Mouse (Mus musculus) macrophage (primary cell): ENCODE measurements around the gene Gse1. TPM values are rescaled to one million over a fixed set of nuclear protein-coding genes. Genes with fewer than 3 reads are reported as not detected.

ENCODE experiments used
- H3K27ac ChIP-seq: fragments of 350-480 bp; formaldehyde crosslinking; 2 replicates; pipeline ENCODE4 v1.9.0; 2021
- H3K36me3 ChIP-seq: fragments of 350-480 bp; formaldehyde crosslinking; 2 replicates; pipeline ENCODE4 v1.9.0; 2021; ENCODE audit errors: inconsistent target
- H3K4me3 ChIP-seq: fragments of 350-480 bp; formaldehyde crosslinking; 2 replicates; pipeline ENCODE4 v1.9.0; 2021; ENCODE audit errors: inconsistent target
- H3K79me2 ChIP-seq: fragments of 350-480 bp; formaldehyde crosslinking; 2 replicates; pipeline ENCODE4 v1.9.0; 2021; ENCODE audit errors: inconsistent target
- WGBS: methylation state at CpG from one replicate; pipeline ENCODE4 v1.1.7; 2026; ENCODE audit warnings: inconsistent platforms; ENCODE audit not compliant: missing documents; 5-methylcytosine and 5-hydroxymethylcytosine counted together
- polyA plus RNA-seq: library from polyadenylated mRNA; stranded (reverse); fragments of 250-400 nt; gene quantifications from 3 replicates; pipeline ENCODE4 v1.2.4, GENCODE M21; 2018; ENCODE audit warnings: inconsistent platforms

Gse1 gene
- polyA plus RNA-seq, 1 experiment from 2014 or later: 10.8 TPM

DNA sequence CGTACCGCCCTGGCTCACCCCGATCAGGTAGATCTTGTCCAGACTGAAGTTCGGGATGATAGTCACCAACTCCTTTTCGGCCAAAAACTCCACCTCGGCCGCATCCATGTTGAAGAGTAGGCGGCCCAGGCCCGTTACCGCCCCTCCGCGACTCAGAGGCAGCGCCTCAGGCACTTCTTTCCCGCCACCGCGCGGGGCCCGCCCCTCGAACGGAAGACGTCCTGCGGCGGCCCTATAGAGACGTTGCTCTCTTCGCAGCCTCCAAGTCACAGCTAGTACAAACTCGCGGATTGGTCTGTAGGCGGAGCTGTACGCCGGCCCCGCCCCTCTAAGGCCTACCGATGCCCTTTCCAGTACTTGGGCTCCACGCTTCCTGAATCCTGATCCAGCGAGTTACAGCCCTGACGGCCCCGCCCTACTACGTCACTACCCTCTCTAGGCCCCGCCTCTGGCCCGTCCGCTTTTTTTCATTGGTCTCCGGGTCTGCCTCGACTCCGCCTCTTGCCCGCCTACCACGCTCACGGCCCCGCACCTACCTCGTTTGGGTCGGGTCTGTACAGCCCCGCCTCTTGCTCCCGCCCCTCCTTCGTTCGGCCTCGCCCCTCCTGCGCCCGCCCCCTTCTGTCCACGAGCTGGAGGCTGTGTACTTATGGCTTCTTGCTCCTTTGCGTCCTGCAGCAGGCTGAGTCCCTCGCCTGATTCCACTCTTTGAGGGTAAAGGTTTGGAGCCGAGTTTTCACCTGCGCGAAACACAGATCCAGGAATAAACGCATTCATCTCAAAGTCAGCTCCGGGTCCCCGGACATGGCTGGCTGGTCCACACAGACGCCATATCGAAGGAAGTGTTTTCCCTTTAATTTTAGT is 360.9 kb downstream of the Gse1 start, which contains the start of gene Gins2:
TSS of gene Gins2 (minus strand) at position 397 of the 864 bp plus-strand sequence.
- under 1% methylated on average over 67 of the region's 67 CpGs for WGBS
- no peaks in the 10 kb centered on the region for H3K36me3 ChIP-seq
- peak within 1 kb of the TSS; percentile 38 for H3K27ac ChIP-seq
- H3K79me2 ChIP-seq: peaks cover 13% of the 10 kb centered on the region; the same call in 1 of the 2 replicates
- H3K4me3 ChIP-seq: peak within 1 kb of the TSS; percentile 79

DNA sequence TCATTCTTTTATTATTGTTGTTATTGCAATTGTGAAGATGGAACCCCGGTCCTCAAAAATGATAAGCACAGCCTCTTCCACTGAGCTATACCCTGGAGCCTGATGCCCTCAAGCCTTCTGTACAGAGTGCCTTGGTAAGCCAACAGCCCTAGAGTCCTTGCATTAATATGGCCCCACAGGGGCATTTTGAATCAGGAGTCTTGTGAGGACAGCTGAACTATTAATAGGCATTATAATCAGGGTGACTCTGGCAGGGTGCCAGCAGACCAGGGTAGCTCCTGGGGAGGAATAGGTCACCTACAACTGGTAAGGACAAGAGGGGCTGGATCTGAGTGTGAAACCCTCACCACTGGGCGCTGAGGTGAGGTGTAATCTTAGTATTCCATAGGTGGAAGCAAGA is 361.7 kb downstream of the Gse1 start:
- peaks cover 13% of the 10 kb centered on the region; the same call in 1 of the 2 replicates for H3K79me2 ChIP-seq
- H3K4me3 ChIP-seq: peak overlapping the region; percentile 43
- no peak overlapping the region for H3K27ac ChIP-seq
- WGBS: 59% methylated on average over 2 of the region's 2 CpGs
- H3K36me3 ChIP-seq: no peaks in the 10 kb centered on the region

DNA sequence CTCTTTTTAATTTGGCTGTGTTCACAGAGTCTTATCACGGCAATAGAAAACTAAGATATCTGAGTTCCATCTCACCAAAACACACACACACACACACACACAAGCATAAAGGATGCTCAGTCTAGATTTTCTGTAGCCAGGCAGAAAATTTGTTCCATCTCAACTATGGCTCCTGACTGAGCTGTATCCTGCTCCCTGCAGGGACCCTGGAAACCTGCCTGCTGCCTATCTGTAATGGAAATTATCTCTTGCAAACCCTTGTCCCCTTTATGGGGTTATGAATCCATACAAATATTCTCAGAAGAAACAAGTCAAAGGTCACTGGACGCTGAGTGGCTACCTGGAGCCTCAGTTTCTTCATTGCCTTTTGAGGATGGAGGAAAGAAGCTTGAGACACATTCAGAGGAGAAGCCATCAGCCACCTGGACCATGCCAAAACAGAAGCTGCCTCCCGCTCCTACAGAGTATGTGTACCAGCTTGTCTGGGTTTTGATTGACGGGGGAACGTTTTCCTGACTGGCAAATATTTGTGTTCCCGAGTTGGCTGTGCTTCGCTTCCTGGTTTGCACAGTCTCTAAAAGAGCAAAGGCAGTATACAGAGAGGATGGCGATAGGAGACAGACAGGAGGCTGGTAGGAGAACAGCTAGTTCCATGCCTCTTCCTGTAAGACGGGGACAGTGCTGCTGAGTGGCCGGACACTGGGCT is 363.5 kb downstream of the Gse1 start:
- Histone ChIP-seq H3K36me3 (no peaks in the 10 kb centered on the region), H3K79me2 (peaks cover 10% of the 10 kb centered on the region; the same call in 1 of the 2 replicates)

DNA sequence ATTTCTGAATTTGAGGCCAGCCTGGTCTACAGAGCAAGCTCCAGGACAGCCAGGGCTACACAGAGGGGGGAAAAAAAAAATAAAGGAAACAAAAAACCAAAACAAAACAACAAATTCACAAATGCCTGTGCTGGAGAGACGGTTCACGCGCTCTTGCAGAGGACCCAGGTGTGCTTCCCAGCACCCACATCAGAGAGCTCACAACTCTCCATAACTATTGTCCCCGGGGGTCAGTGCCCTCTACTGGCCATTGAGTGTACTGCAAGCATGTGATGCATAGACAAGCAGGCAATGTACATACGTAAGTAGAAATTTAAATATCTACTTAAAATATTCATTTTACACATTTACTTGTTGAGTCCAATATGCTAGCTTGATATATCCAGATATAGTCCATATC is 366.3 kb downstream of the Gse1 start:
- Histone ChIP-seq H3K27ac (no peak overlapping the region), H3K79me2 (no peaks in the 10 kb centered on the region), H3K36me3 (no peaks in the 10 kb centered on the region), H3K4me3 (no peak overlapping the region)
- WGBS: 90% methylated on average over 5 of the region's 5 CpGs

More for the DNA sequence above, 363.5 kb downstream of the Gse1 start:
- H3K27ac ChIP-seq: no peak overlapping the region
- no peak overlapping the region for H3K4me3 ChIP-seq
- 81% methylated on average over 10 of the region's 10 CpGs for WGBS

DNA sequence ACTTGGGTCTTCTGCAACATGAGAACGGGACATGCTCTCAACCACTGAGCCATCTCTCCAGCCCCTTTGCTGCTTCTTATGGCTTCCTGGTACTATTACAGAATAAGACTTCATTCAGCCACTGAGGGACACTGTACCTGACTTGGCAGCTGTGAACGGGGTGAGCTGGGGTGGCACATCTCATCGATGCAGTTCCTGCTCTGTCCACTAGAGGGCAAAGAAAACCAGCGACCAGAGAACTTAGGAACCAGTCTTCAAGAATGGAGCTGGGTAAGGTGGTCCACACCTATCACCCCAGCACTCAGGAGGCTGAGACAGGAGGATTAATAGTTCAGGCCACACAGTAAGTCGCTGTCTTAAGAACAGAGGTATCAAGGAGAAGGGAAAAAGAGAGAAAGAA is 367.7 kb downstream of the Gse1 start:
- 14% methylated on average over 5 of the region's 5 CpGs for WGBS
- Histone ChIP-seq H3K79me2 (no peaks in the 10 kb centered on the region), H3K4me3 (no peak overlapping the region), H3K27ac (no peak overlapping the region), H3K36me3 (no peaks in the 10 kb centered on the region)

DNA sequence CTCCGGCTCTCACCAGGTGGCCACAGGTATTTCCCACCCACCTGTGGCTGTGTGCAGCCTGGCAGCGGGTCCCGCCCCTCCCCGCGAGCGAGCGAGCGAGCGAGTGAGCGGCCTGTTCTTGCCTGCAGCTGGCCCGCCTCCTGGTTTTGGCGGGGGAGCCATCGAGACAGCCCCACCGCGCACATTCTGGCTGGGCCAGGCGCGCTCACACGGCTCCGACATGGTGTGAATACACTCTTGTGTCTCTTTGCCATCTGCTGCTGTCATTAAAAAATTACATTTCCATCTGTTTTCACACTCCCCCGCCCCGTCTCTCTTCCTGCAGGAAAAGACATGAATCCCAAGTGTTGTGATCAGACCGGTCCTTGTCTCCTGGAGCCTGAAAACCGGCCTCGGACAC is 370.3 kb downstream of the Gse1 start:
- H3K27ac ChIP-seq: no peak overlapping the region
- 92% methylated on average over 24 of the region's 24 CpGs for WGBS
- H3K79me2 ChIP-seq: no peaks in the 10 kb centered on the region
- H3K36me3 ChIP-seq: no peaks in the 10 kb centered on the region
- H3K4me3 ChIP-seq: no peak overlapping the region

DNA sequence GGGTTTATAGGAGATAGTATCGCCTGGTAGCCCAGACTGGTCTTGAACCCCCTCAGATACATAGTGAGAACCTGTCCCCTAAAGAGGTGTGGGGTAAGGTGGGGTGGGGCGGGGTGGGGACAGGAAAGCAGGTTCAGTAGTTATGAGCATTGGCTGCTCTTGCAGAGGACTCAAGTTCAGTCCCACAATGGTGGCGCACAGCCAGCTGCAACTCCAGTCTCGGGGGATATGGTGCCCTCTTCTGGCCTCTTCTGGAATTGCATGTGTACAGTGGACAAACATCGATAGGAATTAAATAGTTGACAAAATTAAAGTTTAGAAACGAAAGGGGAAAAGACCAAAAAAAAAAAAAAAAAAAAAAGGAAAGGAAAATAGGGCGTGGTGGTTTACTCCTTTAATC is 371.2 kb downstream of the Gse1 start:
- Histone ChIP-seq H3K27ac (no peak overlapping the region), H3K79me2 (no peaks in the 10 kb centered on the region), H3K36me3 (no peaks in the 10 kb centered on the region), H3K4me3 (no peak overlapping the region)
- WGBS: 19% methylated on average over 6 of the region's 7 CpGs

- H3K36me3 ChIP-seq: no peaks in the 10 kb centered on the region
- no peaks in the 10 kb centered on the region for H3K79me2 ChIP-seq
- no peak overlapping the region for H3K4me3 ChIP-seq
- H3K27ac ChIP-seq: no peak overlapping the region
- 97% methylated on average over 6 of the region's 6 CpGs for WGBS
These were observed 374.4 kb downstream of the Gse1 start for GRCm38 (mm10) chr8:120602672-120603071.

- 78% methylated on average over 8 of the region's 9 CpGs for WGBS
- Histone ChIP-seq H3K27ac (no peak overlapping the region), H3K79me2 (no peaks in the 10 kb centered on the region), H3K36me3 (no peaks in the 10 kb centered on the region), H3K4me3 (no peak overlapping the region)
These were observed 379.2 kb downstream of the Gse1 start for GRCm38 (mm10) chr8:120607460-120607859.

DNA sequence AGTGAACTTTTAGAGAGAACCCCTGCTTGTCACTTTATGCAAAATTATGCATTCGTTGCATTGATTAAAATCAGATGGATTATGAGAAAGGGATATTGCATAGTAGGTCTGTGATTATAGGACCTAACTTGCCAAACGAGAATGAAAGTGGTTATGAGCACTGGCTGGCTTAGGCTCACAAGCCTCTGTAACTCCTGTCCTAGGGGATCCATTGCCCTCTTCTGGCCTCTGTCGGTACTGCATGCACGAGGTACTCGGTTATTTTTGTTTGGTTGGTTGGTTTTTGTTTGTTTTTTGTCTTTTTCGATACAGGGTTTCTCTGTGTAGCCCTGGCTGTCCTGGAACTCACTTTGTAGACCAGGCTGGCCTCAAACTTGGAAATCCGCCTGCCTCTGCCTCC is 379.6 kb downstream of the Gse1 start:
- Histone ChIP-seq H3K79me2 (no peaks in the 10 kb centered on the region), H3K27ac (no peak overlapping the region), H3K36me3 (no peaks in the 10 kb centered on the region), H3K4me3 (no peak overlapping the region)
- WGBS: 10% methylated on average over 7 of the region's 7 CpGs

DNA sequence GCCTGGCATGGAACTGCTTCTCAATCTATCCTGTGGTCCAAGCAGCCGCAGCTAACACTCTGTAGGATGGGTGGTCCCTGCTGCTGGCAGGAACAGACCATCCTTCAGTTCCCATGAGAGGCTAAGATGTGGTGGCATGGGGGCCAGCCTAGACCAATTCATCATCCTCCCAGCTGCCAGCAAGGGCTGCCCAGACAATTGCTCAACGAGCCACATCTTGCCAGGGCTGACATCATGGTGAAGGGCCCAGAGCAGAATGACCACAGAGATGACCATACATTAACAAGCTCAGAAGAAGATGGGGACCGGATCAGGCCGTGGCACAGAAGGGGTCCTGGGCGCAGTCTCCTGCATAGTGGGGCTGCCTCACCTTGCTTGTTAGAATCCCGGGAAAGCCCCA is 382.6 kb downstream of the Gse1 start:
- H3K79me2 ChIP-seq: no peaks in the 10 kb centered on the region
- no peaks in the 10 kb centered on the region for H3K36me3 ChIP-seq
- H3K27ac ChIP-seq: no peak overlapping the region
- H3K4me3 ChIP-seq: no peak overlapping the region
- WGBS: 84% methylated on average over 6 of the region's 6 CpGs

DNA sequence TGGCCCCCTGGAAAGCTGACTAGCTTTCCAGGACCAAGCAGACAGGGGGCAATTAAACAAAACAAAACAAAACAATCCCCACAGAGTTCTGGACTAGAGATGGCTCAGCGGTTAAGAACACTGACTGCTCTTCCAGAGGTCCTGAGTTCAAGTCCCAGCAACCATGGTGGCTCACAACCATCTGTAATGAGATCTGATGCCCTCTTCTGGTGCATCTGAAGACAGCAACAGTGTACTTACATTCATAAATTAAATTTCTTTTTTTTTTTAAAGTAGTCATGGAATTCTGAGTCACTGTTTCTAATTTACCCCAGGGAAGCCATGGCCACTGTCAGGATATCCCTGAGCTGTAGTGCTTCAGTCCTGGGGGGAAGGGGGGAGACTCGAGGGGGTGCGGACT is 386.2 kb downstream of the Gse1 start:
- Histone ChIP-seq H3K27ac (no peak overlapping the region), H3K36me3 (no peaks in the 10 kb centered on the region), H3K4me3 (no peak overlapping the region), H3K79me2 (no peaks in the 10 kb centered on the region)
- 90% methylated on average over 3 of the region's 3 CpGs for WGBS

DNA sequence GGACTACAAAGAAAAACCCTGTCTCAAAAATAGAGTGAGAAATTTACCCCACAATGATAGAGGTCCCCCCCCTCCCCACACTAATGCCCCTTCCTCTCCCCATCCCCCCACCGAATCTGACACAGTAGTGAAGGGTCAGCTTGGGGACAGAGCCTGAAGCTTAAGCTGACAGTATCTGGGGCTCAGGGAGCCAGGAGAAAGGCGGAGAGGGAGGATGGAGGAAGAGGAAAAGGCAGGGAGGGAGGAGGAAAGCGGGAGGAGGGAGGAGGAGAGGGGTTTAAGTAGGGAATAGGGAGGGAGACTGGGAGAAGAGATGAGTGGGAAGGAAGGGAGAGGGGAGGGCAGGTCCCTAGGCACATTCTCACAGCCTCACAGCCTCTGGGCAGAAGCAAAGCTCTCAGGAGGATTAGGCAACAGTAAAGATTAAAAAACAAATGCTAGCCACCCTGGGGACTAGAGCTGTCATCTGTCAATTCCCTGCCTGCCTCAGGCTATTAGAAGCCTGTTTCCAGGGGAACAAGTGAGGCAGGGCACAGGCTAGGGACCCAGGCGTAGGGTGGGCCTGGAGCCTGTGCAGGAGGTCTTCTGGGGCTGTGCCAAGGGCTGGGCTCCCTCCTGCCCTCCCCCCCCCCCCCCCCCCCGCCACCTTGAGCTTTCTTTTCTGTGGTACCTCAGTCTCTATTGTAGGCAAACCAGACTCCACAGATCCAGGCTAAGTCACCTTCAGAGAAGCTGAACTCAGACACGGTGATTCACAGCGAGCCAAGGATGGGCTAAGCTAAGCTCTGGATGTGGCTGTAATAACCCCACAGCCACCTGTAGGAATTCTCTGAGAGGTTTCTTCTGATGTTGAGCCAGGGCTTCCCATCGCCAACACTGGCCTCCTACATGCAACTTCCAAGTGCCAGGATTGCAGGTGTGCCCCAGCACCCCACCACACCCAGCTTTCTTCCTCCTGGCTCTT is 388.7 kb downstream of the Gse1 start:
- WGBS: 91% methylated on average over 5 of the region's 8 CpGs
- Histone ChIP-seq H3K36me3 (no peaks in the 10 kb centered on the region), H3K79me2 (no peaks in the 10 kb centered on the region), H3K4me3 (no peak overlapping the region), H3K27ac (no peak overlapping the region)

DNA sequence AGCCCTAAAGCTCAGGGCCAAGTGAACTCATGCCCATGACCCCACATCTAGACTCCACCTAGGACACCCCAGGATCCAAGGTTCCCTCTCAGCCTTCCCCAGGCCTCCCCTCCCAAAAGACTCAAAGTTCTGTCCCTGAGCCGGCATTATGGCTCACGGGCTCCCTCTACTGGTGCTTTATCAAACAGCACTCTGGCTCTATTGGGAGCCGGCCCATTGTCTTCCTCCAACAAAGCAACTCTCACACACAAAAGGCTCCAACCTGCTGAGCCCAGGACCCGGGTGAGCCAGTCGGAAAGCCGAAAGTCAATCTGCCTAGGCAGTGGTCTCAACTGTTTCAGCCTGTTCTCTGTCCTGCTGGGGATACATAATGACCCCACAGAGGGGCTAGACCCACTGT is 389.9 kb downstream of the Gse1 start:
- Histone ChIP-seq H3K4me3 (no peak overlapping the region), H3K36me3 (no peaks in the 10 kb centered on the region), H3K79me2 (no peaks in the 10 kb centered on the region), H3K27ac (peak overlapping the region; percentile 18)
- WGBS: 0% methylated on average over 6 of the region's 6 CpGs
